Mouse (Mus musculus): Measurements from ENCODE around the gene March7. TPM values are rescaled to one million over a fixed set of nuclear protein-coding genes. Genes with fewer than 3 reads are reported as not detected.

March7 gene
- total RNA-seq, 4 experiments from 2014 or later, result 20.8 to 33.6 (median 28.3) TPM

DNA sequence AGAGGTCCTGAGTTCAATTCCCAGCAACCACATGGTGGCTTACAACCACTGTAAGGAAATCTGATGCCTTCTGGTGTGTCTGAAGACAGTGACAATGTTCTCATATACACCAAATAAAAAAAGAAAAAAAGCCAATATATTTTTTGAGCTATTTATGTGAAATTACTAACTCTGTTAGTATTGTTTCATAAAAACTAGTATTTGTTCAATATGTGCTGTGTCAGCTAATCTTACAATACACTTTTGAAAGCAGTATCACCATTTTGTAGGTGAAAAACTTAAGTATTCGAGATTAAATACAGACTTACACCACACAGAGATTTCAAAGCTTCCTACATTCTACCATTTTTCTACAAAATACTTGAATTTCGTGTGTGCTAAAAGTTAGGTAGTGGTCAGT, 5.0 kb downstream of the March7 start:
- DNase-seq (ENCODE audit: low spot score), result no peak

DNA sequence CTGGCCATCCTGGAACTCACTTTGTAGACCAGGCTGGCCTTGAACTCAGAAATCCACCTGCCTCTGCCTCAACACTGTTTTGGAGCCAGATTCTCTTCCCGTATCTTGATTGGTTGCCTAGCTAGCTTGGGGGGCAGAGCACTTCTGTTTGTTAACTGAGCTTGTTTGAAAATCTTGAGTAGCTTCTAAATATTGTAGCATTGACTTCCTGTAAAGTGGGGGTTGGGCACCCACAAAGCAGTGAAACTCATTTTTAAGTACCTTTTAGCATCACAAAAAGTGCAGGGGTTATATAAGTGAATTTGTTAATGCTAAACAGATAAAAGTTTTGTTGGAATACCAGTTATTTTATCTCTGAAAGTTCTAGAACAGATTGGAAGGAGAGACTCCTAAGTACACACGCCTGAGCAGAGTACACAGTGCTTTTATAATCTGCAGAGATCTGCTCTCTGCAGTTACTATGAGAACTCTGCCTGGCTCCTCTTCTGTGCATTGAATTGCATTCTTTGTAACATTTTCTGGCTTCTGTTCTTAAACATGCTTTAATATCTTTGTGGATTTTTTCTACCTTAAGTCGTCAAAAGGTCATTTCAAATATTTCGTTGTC, 7.0 kb downstream of the March7 start:
- no peak for DNase-seq (ENCODE audit: low spot score)

DNA sequence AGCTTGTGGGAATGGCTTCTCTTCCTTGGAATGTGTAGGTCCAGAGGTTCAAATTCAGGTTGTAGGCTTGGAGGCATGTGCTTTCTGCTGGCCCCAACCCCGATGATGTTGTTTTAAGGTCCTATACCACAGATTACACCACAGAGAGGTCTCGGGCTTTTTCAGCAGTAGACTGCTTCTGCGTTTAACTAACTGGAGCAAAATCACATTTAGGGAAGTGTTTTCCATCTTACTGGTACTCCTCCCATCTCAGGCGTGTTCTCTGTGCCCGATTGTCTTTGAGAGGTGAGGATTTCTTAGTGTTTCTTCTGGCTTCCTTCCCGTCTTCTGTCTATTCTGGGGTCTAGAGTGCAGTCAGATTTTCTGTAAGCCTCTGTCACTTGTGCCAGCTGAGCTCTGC, 7.9 kb downstream of the March7 start:
- DNase-seq (ENCODE audit: low spot score), result no peak

DNA sequence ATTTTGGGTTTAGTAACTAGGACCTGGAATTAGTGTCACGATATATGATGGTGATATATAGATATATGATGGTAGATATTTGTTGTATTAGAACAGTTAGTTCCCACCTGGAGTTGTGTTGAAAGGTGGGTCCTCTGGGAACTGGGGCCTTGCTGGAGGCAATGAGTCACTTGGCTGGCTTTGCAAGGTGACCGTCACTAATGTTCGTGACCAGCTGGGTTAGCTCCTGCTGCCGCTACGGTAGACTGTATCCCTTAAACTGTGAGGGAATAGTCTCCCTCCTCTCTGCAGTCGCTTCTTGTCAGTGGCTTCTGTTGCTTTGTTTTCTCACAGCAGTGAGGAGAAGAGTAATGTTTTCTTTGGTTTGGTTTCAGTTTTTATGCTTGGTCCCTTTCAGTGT, 11.5 kb downstream of the March7 start:
- DNase-seq (ENCODE audit: low spot score), result no peak

DNA sequence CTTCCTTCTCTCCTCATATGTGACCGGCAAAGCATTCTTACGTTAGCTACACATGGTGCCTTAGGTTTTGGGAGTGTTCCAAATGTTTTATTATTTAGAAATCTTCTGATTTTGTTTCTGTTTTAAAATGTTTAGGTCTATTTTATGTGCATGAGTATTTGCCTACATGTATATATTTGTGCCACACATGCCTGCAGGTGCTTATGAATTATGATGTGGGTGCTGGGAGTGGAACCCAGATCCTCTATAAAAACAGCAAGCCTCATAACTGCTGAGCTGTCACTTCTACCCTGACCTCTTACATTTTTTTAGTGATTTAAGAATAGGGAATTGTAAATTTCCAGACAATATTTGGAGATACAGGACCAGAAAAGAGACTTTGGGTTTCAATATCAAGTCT, 12.3 kb downstream of the March7 start:
- DNase-seq (ENCODE audit: low spot score), result no peak

DNA sequence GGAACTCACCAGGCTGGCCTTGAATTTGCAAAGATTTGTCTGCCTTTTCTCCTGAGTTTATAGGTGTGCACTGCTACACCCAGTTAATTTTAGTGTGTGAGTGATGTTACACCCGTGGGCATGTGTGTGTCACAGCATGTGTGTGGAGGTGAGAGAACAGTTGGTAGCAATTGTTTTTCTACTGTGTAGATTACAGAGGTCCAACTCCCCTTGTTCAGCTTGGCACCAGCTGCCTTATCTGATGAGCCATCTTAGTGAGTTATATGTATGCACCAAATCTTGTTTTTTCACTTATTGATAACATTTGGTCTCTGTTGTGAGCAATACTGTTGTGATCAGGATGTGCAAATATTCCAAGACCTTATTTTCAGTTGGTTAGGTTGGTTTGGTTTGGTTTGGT, 13.8 kb downstream of the March7 start:
- DNase-seq (ENCODE audit: low spot score), result no peak

DNA sequence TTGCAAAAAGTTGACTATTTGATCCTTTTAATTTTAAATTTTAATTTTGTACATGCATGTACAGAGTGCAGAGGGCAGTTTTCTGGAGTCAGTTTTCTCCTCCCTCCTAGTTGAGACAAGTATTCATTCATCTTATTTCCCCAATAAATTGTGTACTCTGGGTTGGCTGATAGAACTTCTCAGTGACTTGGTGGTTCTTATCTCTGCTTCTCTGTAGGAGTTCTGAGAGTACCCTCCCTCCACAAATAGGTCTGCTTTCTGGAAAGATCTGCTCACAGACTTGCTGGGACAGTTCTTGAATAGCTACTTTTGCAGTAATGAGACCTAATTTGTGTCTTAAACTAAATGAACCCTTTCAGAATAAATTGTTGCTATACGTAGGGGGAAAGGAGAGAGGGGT, 18.8 kb downstream of the March7 start:
- no peak for DNase-seq (ENCODE audit: low spot score)

DNA sequence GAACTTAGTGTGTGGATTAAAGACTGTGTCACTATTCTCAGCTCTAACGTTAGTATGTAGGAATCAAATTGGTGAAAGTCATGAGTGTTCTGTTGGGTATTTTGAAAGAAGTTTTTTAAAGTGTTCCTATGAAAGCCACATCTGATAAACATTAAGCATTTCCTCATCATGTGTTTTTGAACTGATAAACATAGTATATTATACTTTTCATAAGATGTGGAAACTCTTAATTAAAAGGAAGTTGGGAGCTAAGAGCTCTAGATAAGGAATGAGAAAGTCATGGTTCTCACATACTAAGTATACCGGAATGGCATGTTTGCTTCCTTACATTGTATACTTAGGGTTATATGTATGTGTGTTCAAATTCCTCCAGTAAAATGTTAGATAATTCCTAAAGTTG, 20.7 kb downstream of the March7 start:
- DNase-seq (ENCODE audit: low spot score), result no peak

DNA sequence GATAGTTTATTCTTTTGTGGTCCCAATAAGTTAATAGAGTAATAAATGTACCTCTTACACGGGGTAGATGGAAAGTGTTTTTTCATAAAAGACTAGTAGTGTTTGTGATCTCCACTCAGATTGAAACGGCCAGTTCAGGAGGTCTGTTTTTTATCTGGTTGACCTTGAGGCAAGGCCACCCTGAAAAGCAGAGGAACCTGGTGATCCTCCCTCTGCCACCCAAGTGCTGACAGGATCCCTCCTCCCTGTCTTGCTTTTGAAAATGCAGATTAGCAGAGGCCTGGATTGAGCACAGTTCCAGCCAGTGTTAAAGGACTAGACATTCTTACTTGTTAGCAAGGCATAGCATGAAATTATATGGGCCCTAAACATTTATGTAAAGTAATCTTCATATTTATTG, 23.5 kb downstream of the March7 start:
- no peak for DNase-seq (ENCODE audit: low spot score)

DNA sequence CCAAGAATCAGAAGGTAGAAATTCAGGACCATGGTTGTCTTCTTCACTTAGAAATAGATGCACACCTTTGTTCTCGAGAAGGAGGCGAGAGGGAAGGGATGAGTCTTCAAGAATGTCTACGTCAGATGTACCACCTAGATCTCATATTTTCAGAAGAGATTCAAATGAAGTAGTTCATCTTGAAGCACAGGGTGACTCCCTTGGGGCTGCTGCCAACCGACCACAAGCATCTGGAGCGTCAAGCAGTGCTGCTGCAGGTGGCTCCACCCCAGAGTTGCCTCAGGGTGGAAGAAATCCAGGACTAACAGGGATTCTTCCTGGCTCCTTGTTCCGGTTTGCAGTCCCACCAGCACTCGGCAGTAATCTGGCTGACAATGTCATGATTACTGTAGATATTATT, 24.8 kb downstream of the March7 start:
- no peak for DNase-seq (ENCODE audit: low spot score)

DNA sequence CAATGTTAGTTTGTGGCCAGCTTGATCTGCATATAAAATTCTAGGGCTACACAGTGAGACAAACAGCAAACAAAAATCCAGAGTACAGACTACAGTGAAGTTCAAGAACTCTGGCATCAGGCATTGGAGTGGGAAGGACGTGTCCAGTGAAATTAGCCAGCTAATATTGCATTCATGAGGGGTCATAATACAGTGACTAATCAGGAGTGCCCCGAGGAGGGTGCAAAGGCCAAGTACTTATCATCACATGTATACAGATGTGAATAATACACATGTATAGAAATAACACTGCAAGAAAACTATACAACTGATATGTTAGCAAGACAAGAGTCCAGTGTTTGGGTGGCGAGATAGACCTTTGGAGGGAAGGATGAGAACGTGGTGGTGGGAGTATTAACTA, 43.1 kb downstream of the March7 start:
- no peak for DNase-seq (ENCODE audit: low spot score)

DNA sequence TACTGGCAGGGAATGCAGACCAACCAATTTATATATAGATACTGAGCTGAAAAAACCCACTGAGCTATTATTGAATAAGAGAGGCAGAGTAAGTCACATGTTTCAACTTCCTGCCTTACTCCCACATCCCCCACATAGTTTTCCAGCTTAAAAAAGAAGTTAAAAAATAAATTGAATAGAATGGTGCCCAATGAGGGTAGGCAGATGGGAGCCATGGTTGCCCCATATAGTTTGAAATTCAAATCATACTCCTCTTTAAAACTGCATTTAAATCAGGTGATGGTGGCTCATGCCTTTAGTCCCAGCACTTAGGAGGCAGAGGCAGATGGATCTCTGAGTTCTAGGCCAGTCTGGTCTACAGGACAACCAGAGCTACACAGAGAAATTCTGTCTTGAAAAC, 43.8 kb downstream of the March7 start:
- DNase-seq (ENCODE audit: low spot score), result no peak

DNA sequence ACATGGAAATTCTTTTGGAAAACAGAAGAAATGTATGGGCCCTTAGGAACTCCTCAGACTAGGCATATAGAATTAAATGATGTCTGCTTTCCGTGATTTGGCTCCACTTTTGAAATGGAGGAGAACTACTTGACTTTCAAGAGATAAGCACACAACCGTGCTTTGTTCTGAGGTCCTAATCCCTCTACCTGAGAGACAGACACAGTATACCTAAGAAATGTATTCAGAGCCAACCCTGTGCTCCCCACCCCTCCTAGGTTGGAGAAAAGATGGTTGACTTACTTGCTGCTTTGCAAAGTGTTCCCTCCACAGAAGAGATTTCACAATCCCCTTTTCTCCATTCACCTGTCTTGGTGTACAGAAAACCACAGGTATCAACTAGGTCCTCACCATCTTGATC, 47.1 kb downstream of the March7 start:
- no peak for DNase-seq (ENCODE audit: low spot score)

DNA sequence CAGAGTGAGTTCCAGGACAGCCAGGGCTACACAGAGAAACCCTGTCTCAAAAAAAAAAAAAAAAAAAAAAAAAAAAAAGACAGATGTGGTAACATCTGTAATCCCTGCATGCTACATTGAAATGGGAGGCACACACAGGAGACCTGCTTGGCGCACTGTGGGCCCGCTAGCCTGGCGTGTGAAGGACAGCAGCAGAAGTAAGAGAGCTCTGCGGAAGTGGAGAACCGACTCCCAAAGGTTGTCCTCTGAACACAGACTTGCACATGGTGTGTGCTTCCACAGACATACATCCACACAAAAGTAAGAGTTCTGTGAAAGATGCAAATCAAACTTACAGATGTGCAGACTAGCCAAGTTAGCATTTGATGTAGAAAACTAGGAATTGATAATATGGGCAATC, 49.5 kb downstream of the March7 start:
- no peak for DNase-seq (ENCODE audit: low spot score)

DNA sequence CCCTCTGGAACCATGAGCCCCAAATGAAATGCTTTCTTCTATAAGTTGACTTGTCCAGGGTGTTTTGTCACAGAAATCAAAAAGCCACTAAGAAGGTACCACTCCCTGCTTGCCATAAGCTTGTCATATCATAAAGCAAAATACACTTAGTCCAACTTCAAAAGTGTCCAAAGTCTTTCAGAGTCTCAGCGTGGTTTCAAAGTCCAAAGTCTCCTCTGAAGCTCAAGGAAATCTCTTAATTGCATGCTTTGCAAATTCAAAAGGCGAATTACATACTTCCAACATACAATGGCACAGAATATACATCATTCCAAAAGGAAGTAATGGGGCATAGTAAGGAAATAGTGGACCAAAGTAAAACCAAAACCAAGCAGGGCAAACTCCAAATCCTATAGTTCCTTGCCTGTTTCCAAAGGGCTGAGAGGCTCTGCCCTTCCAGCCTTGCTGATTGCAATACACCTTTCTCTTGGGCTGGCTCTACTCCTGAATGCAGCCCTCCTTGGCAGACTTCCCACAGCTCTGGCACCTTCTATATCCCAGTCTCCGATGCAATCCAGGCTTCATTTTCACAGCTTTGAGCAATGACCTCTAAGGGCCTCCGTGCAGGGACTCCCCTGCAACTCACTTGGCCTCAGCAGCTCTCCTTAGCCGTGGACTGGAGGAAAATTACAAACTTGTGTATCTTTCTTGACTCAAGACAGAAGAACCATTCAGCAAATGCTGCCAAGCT, 51.1 kb downstream of the March7 start:
- DNase-seq (ENCODE audit: low spot score), result no peak

DNA sequence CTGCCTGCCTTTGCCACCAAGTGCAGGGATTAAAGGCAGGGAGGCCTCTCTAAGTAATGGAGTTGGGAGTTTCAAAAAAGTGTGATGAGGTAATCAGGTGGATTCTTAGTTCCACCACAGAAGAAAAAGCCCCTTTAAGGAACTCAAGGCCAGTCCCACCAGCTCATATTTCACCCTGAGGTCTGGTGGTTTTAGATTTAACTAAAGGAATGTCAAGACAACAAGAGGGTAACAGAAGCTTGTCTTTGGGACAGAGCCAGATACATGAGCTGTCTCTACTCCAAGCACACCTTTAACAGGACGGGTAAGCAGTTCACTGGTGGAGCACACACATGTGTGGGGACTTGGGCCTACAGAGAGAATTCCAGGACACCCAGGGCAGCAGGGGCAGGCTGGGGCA, 57.9 kb downstream of the March7 start:
- no peak for DNase-seq (ENCODE audit: low spot score)

DNA sequence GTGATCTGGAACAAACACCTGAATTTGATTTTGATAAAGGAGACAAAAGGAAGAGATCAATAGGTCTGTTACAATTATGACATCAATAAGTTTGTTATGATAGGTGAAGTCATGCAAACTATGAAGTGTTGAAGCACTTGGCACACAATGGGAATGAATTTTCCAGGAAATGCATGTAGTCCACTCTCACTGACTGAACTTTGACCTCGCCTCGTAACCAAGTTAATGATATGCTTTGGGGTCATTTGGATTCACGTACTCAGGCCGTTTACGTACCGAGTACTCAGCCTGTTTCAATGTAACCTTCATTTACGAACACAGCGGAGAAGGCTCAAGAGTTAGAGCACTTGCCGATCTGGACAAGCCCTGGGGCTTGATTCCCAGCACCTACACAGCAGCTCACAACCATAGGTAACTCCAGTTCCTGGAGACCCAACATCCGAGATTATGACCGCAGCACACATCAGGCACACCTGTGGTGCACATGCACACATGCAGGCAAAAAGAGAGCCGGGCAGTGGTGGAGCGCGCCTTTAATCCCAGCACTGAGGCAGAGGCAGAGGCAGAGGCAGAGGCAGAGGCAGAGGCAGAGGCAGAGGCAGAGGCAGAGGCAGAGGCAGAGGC, 60.3 kb downstream of the March7 start:
- DNase-seq (ENCODE audit: low spot score), result no peak

DNA sequence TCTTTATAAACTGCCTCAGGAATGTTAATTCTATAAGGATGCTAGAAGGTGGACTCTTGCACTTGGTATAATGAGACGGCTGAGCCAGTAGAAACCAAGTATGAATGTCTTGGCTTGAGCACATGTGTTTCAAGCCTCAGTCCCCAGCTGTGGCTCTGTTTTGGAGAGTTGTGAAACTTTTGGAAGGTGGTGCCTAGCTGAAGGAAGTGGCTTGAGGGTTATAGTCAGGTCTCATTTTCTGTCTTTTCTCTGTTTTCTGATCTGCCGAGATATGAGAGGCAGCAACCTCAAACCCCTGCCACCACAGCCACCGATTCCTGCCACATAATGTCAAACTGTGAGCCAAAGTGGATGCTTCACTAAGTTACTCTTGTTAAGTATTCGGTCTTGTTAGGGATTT, 68.9 kb downstream of the March7 start:
- DNase-seq (ENCODE audit: low spot score), result no peak

DNA sequence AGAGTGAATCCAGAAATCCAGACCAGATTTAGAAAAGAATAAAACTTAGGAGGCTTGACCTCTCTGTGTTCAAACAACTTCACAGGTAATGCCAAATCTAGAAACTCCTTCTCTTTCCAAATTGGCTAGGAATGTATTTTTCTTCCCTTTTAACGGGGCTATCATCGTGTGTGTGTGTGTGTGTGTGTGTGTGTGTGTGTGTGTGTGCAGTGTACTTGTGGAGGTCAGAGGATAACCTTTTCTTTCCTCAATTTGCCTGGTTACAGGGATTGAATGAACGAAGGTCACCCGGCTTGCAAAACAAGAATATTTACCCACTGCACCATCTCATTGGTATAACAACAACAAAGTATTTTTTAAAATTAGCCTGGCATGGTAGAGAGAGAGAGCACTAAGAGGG, 72.9 kb downstream of the March7 start:
- no peak for DNase-seq (ENCODE audit: low spot score)

DNA sequence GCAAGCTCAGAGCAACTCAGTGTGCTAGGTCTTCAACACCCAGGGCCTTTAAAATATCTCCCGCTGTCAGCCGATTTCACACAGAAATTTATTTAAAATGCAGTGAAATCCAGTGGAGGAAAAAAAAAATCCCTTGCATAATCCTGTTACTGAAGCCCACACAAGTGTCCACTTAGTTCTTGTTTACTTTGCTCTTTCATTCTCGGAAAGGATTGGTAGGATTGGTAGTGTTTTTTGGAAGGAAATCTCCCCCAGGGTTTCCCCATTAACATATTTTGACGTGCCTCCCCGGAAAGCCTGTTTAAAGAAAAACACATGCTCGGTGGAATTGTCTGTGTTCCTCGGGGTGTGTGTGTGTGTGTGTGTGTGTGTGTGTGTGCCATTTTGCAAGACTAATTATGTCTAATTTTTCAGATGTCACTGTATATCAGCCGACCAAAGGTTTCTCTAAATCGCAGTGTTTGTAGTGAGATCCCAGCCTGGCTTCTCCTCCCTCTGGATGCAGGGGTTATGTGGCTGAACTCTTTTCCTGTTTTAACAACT, 73.6 kb downstream of the March7 start:
- peak; percentile 4 for DNase-seq (ENCODE audit: low spot score)

DNA sequence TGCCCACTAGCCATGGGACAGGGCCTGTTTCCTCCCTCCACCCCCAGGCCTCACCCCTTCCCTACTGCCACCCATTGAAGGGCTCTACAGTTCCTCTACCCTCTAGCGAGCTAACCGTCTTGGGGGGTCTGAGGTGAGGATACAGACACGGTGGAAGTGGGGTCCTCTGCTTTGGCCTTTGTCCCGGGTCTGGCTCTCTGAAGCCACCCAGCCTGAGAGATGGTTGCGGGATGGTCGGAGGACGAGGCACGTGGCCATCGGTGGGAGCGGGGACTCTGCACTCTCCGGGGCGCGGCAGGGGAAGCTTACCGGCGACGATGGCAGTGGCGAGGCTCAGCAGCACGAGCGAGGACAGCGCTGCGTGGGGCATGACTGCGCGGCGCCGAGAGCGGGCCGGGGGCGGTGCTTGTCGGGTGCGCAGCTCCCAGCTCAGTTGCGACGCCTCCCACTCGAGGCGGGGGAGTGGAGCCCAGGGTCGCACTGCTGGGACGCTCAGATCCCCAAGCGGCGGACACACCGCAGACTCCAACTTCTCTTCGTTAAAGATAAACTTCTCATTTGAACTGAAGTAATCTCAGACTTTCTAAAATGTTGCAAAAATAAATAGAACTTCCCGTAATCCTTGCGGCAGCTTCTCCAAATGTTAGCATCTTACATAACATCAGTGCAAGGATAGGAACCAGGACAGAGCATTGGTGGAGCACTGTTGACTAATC, 74.2 kb downstream of the March7 start:
- DNase-seq (ENCODE audit: low spot score), result peak; percentile 58

DNA sequence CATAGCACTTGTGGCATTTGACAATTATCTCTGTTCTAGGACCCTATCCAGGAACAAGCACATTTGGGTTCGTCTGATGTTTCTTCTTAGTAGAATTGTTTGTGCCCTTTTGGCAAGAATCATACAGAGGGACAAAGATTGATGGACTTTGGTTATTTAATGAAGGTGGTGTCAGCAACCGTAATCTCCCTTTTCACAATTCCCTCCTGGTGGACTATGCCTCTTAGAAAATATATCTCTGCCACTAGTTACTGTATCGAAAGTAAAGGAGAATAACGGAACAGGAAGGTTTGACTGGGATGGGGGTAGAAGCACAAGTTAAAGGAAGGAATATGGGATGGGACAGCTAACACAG, 74.8 kb downstream of the March7 start, which contains the start of gene Cd302:
Gene Cd302, minus strand, starts transcription at position 22 of the 355 bp plus-strand sequence.
- DNase-seq (ENCODE audit: low spot score), result no peak

Measured in heart, adult 8-10 months (tissue).